Mouse (Mus musculus) forebrain, postnatal 0 days (tissue): Measurements from ENCODE around the gene Glod4. TPM values are rescaled to one million over a fixed set of nuclear protein-coding genes. Genes with fewer than 3 reads are reported as not detected.

Source experiments
- ATAC-seq: fragments of 200-750 bp; cut with Nextera tagmentation; 2 replicates; pipeline ENCODE4 v1.8.0; 2017; ENCODE audit warnings: mild to moderate bottlenecking, moderate library complexity
- DNase-seq: peaks from one replicate; pipeline ENCODE4 v3.0.0-alpha.2; 2015
- H3K27ac ChIP-seq: fragments of 300-500 bp; sonication (generic); 2 replicates; pipeline ENCODE4 v1.5.1; 2014; ENCODE audit warnings: low read depth, mild to moderate bottlenecking, antibody characterized with exemption, low read length, moderate library complexity, mixed read lengths
- H3K27me3 ChIP-seq: fragments of 300-500 bp; sonication (generic); 2 replicates; pipeline ENCODE4 v1.6.1; 2014; ENCODE audit warnings: mild to moderate bottlenecking, low read length, mixed read lengths; ENCODE audit not compliant: insufficient read depth
- H3K36me3 ChIP-seq: fragments of 300-500 bp; sonication (generic); 2 replicates; pipeline ENCODE4 v1.6.1; 2014; ENCODE audit warnings: mild to moderate bottlenecking, moderate library complexity; ENCODE audit not compliant: insufficient read depth
- H3K4me1 ChIP-seq: fragments of 300-500 bp; sonication (generic); 2 replicates; pipeline ENCODE4 v1.6.1; 2014; ENCODE audit warnings: antibody characterized with exemption; ENCODE audit not compliant: insufficient read depth
- H3K4me2 ChIP-seq: fragments of 300-500 bp; sonication (generic); 2 replicates; pipeline ENCODE4 v1.6.1; 2014; ENCODE audit warnings: low read depth, mild to moderate bottlenecking, moderate library complexity
- H3K4me3 ChIP-seq: fragments of 300-500 bp; sonication (generic); 2 replicates; pipeline ENCODE4 v1.5.1; 2014; ENCODE audit warnings: low read depth, low read length, mixed read lengths
- H3K9ac ChIP-seq: fragments of 300-500 bp; sonication (generic); 2 replicates; pipeline ENCODE4 v1.6.1; 2014; ENCODE audit warnings: mild to moderate bottlenecking
- H3K9me3 ChIP-seq: fragments of 300-500 bp; sonication (generic); 2 replicates; pipeline ENCODE4 v1.6.1; 2016; ENCODE audit warnings: low read length
- CTCF ChIP-seq: sonication (generic); IDR thresholded peaks from 2 replicates; pipeline ENCODE4 v1.5.1; 2016; ENCODE audit warnings: antibody characterized with exemption, control low read depth, low read depth
- WGBS: fragments of 180-500 bp; shearing (Covaris S2); extraction: QIAGEN DNeasy Blood & Tissue Kit; methylation state at CpG from one replicate; pipeline ENCODE4 v1.1.7; 2014; 5-methylcytosine and 5-hydroxymethylcytosine counted together
- polyA plus RNA-seq: library from polyadenylated mRNA; unstranded; fragments of >200 nt; fragmentation: Nextera tagmentation; extraction: Ambion mirVana; gene quantifications from 2 replicates; pipeline ENCODE4 v1.2.1, GENCODE M21; 2015
- total RNA-seq: library from RNA; depleted of rRNA; stranded (reverse); fragments of >200 nt; gene quantifications from 2 replicates; pipeline ENCODE4 v1.2.3, GENCODE M21; 2014

The Glod4 gene
- total and polyA plus RNA-seq, 2 experiments from 2014 or later, result 79.7 to 126 TPM

DNA sequence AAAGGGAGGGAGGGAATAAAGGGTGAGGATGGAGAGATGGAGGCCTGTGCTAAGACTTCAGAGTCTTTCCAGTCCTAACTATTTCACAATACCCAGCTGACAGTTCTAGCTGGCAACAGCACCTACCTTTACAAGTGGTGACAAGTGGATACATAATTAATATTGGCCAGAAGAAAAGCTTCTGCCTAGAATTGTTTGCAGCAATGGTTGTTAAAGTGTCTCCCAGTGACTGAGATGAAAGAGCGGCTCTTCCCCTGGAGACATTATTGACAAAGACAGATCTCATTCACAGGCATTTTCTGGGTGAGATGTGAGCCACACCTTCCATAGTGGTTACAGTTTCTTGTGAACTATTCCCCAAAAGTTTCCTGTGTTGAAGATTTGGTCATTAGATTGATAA, 120.0 kb downstream of the Glod4 start:
- Histone ChIP-seq H3K4me1 (no peaks in the 10 kb centered on the region), H3K4me2 (no peak overlapping the region), H3K9ac (no peak overlapping the region), H3K9me3 (no peaks in the 10 kb centered on the region), H3K4me3 (no peak overlapping the region), H3K36me3 (peaks cover 49% of the 10 kb centered on the region), H3K27me3 (no peaks in the 10 kb centered on the region), H3K27ac (no peak overlapping the region)
- WGBS, result 95% methylated on average over 1 of the region's 1 CpGs
- TF ChIP-seq CTCF, result no peak
- no peak for DNase-seq
- no peak for ATAC-seq

DNA sequence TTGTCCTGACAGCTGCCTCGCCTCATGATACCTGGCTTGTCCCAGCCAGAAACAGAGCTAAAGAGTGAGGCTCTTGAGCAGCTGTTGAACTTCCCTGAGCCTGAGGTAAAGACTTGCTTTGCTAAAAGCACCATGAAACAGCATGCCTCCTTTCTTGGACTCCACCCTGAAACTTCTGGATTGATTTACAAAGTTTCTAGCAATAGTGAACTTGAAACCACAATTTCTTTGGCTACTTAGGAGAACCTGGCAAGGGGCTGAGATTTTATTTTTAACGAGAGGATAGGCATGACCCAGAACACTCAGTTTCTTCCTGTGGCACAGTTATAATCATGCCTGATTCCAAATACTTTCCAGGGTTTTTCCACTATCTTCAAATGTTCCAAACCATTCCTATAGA, 121.0 kb downstream of the Glod4 start:
- Histone ChIP-seq H3K4me2 (no peak overlapping the region), H3K4me3 (no peak overlapping the region), H3K36me3 (peaks cover 49% of the 10 kb centered on the region), H3K27me3 (no peaks in the 10 kb centered on the region), H3K4me1 (no peaks in the 10 kb centered on the region), H3K9me3 (no peaks in the 10 kb centered on the region), H3K27ac (no peak overlapping the region), H3K9ac (no peak overlapping the region)
- TF ChIP-seq CTCF, result no peak
- DNase-seq (no peak), ATAC-seq (no peak)
- 82% methylated on average over 2 of the region's 2 CpGs for WGBS

DNA sequence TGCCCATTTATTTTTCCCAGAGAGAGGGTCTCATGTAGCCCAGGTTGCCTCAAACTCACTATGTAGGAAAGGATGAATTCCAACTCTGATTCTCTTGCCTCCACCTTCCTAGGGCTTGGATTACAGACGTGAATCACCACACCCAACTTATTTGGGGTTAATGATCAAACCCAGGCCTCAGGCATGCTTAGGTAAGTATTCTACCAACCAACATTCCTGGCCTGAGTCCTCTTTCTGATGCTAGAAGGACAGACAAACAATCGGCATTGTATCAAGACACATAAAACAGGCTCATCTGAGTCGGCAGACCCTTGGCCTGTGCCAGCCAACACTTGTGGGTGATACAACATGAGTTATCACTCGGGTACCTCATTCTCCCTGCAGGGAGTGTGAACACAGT, 122.4 kb downstream of the Glod4 start:
- H3K4me2 ChIP-seq, result no peak overlapping the region
- ATAC-seq (no peak), DNase-seq (no peak)
- WGBS, result 92% methylated on average over 4 of the region's 4 CpGs
- H3K27ac ChIP-seq, result no peak overlapping the region
- no peaks in the 10 kb centered on the region for H3K9me3 ChIP-seq
- H3K9ac ChIP-seq, result no peak overlapping the region
- H3K4me1 ChIP-seq, result no peaks in the 10 kb centered on the region
- H3K4me3 ChIP-seq, result no peak overlapping the region
- no peak for TF ChIP-seq CTCF
- no peaks in the 10 kb centered on the region for H3K27me3 ChIP-seq
- peaks cover 59% of the 10 kb centered on the region for H3K36me3 ChIP-seq

DNA sequence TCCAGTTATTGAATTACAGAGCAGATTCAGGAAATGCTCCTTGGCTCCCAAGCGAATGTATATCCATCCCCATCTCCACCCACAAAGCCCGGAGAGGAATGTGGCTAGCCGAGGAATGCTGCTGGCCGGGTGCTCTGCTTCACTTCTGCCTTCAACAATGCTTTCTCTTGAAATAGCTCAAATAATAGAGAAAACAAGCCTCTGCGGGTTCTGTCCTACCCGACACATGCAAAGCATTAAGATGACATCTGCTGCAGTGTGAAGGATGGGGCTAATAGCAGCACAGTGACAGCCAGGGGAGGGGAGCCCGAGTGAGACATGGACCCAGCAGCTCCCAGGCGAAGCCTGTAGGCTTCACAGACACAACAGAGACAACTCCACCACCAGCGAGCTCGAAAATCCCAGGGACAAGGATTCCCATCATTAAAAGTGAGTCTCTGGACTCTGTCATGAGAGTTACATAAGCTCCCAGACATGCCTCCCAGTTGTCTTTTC, 123.1 kb downstream of the Glod4 start:
- Histone ChIP-seq H3K4me1 (no peaks in the 10 kb centered on the region), H3K27ac (no peak overlapping the region), H3K36me3 (peaks cover 60% of the 10 kb centered on the region), H3K9me3 (no peaks in the 10 kb centered on the region), H3K9ac (no peak overlapping the region), H3K4me3 (no peak overlapping the region), H3K4me2 (no peak overlapping the region), H3K27me3 (no peaks in the 10 kb centered on the region)
- 83% methylated on average over 10 of the region's 10 CpGs for WGBS
- TF ChIP-seq CTCF, result no peak
- no peak for ATAC-seq
- no peak for DNase-seq

DNA sequence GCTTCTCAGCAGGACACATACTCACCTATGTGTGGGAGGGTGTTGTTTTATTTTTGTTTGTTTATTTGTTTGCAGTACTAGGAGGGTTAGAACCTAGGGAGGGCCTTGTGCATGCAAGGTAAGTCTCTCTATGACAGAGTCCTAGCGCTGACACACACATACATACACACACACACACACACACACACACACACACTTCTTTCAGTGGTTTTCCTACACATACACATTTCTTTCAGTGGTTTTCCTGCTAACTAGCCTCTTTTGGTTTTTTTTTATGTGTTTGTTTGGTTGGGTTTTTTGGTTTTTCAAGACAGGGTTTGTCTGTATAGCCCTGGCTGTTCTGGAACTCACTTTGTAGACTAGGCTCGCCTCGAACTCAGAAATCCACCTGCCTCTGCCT, 133.1 kb downstream of the Glod4 start:
- Histone ChIP-seq H3K4me3 (no peak overlapping the region), H3K27ac (no peak overlapping the region), H3K4me2 (no peak overlapping the region), H3K4me1 (no peaks in the 10 kb centered on the region), H3K27me3 (no peaks in the 10 kb centered on the region), H3K9me3 (no peaks in the 10 kb centered on the region), H3K36me3 (peaks cover 32% of the 10 kb centered on the region), H3K9ac (no peak overlapping the region)
- no peak for ATAC-seq
- WGBS, result 100% methylated on average over 3 of the region's 3 CpGs
- no peak for TF ChIP-seq CTCF
- no peak for DNase-seq

DNA sequence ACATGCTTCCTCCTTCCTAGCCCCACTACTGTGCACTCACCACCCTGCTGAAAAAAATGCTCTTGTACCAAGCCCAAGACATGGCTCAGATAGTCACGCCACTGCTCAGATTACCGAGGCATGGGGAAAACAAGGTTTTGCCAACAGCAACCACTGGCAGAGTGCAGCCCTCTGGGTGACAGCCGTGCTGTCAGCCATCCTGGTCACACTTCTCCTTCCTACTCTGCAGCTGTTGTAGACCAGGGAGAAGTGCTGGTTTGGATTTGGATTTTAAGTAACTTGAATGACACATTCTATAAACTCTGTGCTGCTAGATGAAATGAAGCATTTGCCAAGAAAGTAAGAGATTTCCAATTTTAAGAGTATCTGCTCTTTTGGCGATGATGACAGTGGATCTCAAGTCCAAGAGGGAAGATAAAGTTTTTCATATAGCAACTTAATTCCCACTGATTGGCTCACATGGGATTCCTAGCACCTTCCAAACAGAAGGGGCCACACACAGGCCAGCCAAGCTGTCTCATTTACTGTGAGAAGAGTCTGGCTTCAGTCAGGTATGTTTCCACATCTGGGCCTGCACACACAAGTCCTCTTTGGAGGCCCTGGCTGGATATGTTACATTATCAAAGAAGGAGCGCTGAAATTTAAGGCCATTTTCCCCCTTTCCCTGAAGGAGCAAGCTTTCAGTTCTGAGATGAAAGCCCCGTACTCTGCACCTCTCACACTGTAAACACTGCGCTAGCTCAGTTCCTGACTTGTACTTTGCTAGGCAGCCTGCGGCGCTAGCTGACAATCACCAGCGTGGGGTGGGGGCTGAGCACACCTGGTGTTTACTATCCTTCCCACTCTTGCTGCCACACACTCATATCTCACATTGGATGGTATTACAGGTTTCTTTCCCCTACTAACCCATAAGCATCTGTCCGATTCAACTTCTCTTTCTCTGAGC, 136.7 kb downstream of the Glod4 start:
- ATAC-seq (no peak), DNase-seq (no peak)
- H3K36me3 ChIP-seq, result peaks cover 20% of the 10 kb centered on the region
- H3K4me1 ChIP-seq, result no peaks in the 10 kb centered on the region
- no peak overlapping the region for H3K4me3 ChIP-seq
- WGBS, result 81% methylated on average over 11 of the region's 11 CpGs
- H3K27me3 ChIP-seq, result no peaks in the 10 kb centered on the region
- no peak for TF ChIP-seq CTCF
- no peak overlapping the region for H3K9ac ChIP-seq
- no peak overlapping the region for H3K27ac ChIP-seq
- H3K4me2 ChIP-seq, result no peak overlapping the region
- no peaks in the 10 kb centered on the region for H3K9me3 ChIP-seq

DNA sequence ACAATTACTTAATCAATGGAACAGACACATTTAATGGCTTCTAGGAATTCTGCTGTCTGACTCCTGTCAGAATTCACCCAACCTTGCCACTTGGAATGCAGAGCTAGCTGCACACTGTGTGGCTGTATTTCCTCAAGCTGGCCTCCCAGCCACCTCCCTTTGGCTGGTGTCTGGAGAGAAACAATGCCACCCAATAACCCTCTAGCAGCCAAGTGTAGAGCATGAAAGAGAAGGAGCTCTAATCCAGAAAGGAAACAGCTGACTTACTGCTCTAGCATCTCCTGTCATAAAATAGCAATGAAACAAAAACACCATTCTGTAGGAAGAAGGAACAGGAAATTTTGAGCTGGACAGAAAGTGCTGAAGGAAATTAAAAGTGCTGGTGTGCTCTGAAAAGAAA, 142.4 kb downstream of the Glod4 start:
- ATAC-seq (no peak), DNase-seq (no peak)
- H3K36me3 ChIP-seq, result peaks cover 42% of the 10 kb centered on the region
- H3K27ac ChIP-seq, result no peak overlapping the region
- H3K4me3 ChIP-seq, result no peak overlapping the region
- no peak overlapping the region for H3K4me2 ChIP-seq
- H3K27me3 ChIP-seq, result no peaks in the 10 kb centered on the region
- H3K9me3 ChIP-seq, result no peaks in the 10 kb centered on the region
- TF ChIP-seq CTCF, result no peak
- H3K4me1 ChIP-seq, result no peaks in the 10 kb centered on the region
- no peak overlapping the region for H3K9ac ChIP-seq
